Mouse (Mus musculus): Measurements from ENCODE around the gene Lsm4. TPM values are rescaled to one million over a fixed set of nuclear protein-coding genes. Genes with fewer than 3 reads are reported as not detected.
A peak's percentile ranks its signal among the peaks of the same experiment; 100 is the strongest.

Gene Lsm4
- polyA plus RNA-seq (2012; rRNA removed): 192 and 199 TPM in 2 replicates

- H3K4me3 ChIP-seq (ENCODE audit: control insufficient read depth, insufficient read depth, low read length): peak within 1 kb of the TSS; percentile 58
- TF ChIP-seq POLR2A (IDR thresholded peaks at IDR 0.05; ENCODE audit: control insufficient read depth, extremely low read depth, insufficient read depth, low read length, poor library complexity) (peak; percentile 94), CTCF (IDR thresholded peaks at IDR 0.05; ENCODE audit: borderline replicate concordance, control insufficient read depth, extremely low read depth, insufficient read depth, low read length, poor library complexity) (peak; percentile 86; the same call in 1 of the 2 replicates)
- H3K4me1 ChIP-seq (replicated peaks; ENCODE audit: control insufficient read depth, insufficient read depth, low read length): peaks cover 30% of the 10 kb centered on the region
- H3K36me3 ChIP-seq (ENCODE audit: control insufficient read depth, insufficient read depth, low read length): 0 out of 2 replicates have a peak, but pooled peaks cover 3% of the 10 kb centered on the region
- DNase-seq: peak; percentile 98
- H3K27ac ChIP-seq (ENCODE audit: control insufficient read depth, insufficient read depth, low read length): peak within 1 kb of the TSS; percentile 81
- no peaks in the 10 kb centered on the region for H3K27me3 ChIP-seq (ENCODE audit: control insufficient read depth, insufficient read depth, low read length)
- WGBS: under 1% methylated on average over 60 of the region's 60 CpGs
These were observed at the start of gene Lsm4 for GRCm38 (mm10) chr8:70673079-70673856. TSS of gene Lsm4 (plus strand) at chr8:70673248.

GRCm38 (mm10) chr8:70625104-70625503 lies 47.9 kb upstream of the Lsm4 start:
- no peaks in the 10 kb centered on the region for H3K27me3 ChIP-seq (ENCODE audit: control insufficient read depth, insufficient read depth, low read length)
- H3K4me3 ChIP-seq (ENCODE audit: control insufficient read depth, insufficient read depth, low read length): no peak overlapping the region
- peaks cover 2% of the 10 kb centered on the region for H3K4me1 ChIP-seq (replicated peaks; ENCODE audit: control insufficient read depth, insufficient read depth, low read length)
- TF ChIP-seq CTCF (IDR thresholded peaks at IDR 0.05; ENCODE audit: borderline replicate concordance, control insufficient read depth, extremely low read depth, insufficient read depth, low read length, poor library complexity) (0 out of 2 replicates have a peak, but pooled peaks have one; percentile 15), POLR2A (IDR thresholded peaks at IDR 0.05; ENCODE audit: control insufficient read depth, extremely low read depth, insufficient read depth, low read length, poor library complexity) (no peak)
- H3K27ac ChIP-seq (ENCODE audit: control insufficient read depth, insufficient read depth, low read length): no peak overlapping the region
- no peaks in the 10 kb centered on the region for H3K36me3 ChIP-seq (ENCODE audit: control insufficient read depth, insufficient read depth, low read length)
- peak; percentile 52 for DNase-seq
- WGBS: 26% methylated on average over 5 of the region's 5 CpGs

GRCm38 (mm10) chr8:70627041-70627440 lies 46.0 kb upstream of the Lsm4 start:
- no peak for DNase-seq
- peaks cover 7% of the 10 kb centered on the region for H3K4me1 ChIP-seq (replicated peaks; ENCODE audit: control insufficient read depth, insufficient read depth, low read length)
- no peak overlapping the region for H3K4me3 ChIP-seq (ENCODE audit: control insufficient read depth, insufficient read depth, low read length)
- TF ChIP-seq CTCF (IDR thresholded peaks at IDR 0.05; ENCODE audit: borderline replicate concordance, control insufficient read depth, extremely low read depth, insufficient read depth, low read length, poor library complexity): no peak
- WGBS: 91% methylated on average over 5 of the region's 5 CpGs
- H3K36me3 ChIP-seq (ENCODE audit: control insufficient read depth, insufficient read depth, low read length): no peaks in the 10 kb centered on the region
- H3K27me3 ChIP-seq (ENCODE audit: control insufficient read depth, insufficient read depth, low read length): no peaks in the 10 kb centered on the region
- H3K27ac ChIP-seq (ENCODE audit: control insufficient read depth, insufficient read depth, low read length): no peak overlapping the region

GRCm38 (mm10) chr8:70628986-70629490 lies 44.0 kb upstream of the Lsm4 start:
- TF ChIP-seq POLR2A (IDR thresholded peaks at IDR 0.05; ENCODE audit: control insufficient read depth, extremely low read depth, insufficient read depth, low read length, poor library complexity) (no peak), CTCF (IDR thresholded peaks at IDR 0.05; ENCODE audit: borderline replicate concordance, control insufficient read depth, extremely low read depth, insufficient read depth, low read length, poor library complexity) (no peak)
- WGBS: 79% methylated on average over 7 of the region's 7 CpGs
- peaks cover 7% of the 10 kb centered on the region for H3K4me1 ChIP-seq (replicated peaks; ENCODE audit: control insufficient read depth, insufficient read depth, low read length)
- no peak overlapping the region for H3K27ac ChIP-seq (ENCODE audit: control insufficient read depth, insufficient read depth, low read length)
- DNase-seq: no peak
- no peaks in the 10 kb centered on the region for H3K36me3 ChIP-seq (ENCODE audit: control insufficient read depth, insufficient read depth, low read length)
- H3K4me3 ChIP-seq (ENCODE audit: control insufficient read depth, insufficient read depth, low read length): no peak overlapping the region
- H3K27me3 ChIP-seq (ENCODE audit: control insufficient read depth, insufficient read depth, low read length): no peaks in the 10 kb centered on the region

GRCm38 (mm10) chr8:70629574-70630531 lies 43.2 kb upstream of the Lsm4 start:
- peak; percentile 100 for TF ChIP-seq CTCF (IDR thresholded peaks at IDR 0.05; ENCODE audit: borderline replicate concordance, control insufficient read depth, extremely low read depth, insufficient read depth, low read length, poor library complexity)
- TF ChIP-seq POLR2A (IDR thresholded peaks at IDR 0.05; ENCODE audit: control insufficient read depth, extremely low read depth, insufficient read depth, low read length, poor library complexity): no peak
- Histone ChIP-seq H3K4me1 (replicated peaks; ENCODE audit: control insufficient read depth, insufficient read depth, low read length) (peaks cover 7% of the 10 kb centered on the region), H3K4me3 (ENCODE audit: control insufficient read depth, insufficient read depth, low read length) (peak overlapping the region; percentile 39), H3K36me3 (ENCODE audit: control insufficient read depth, insufficient read depth, low read length) (no peaks in the 10 kb centered on the region), H3K27ac (ENCODE audit: control insufficient read depth, insufficient read depth, low read length) (no peak overlapping the region), H3K27me3 (ENCODE audit: control insufficient read depth, insufficient read depth, low read length) (no peaks in the 10 kb centered on the region)
- peak; percentile 94 for DNase-seq
- WGBS: 1% methylated on average over 60 of the region's 60 CpGs
